Mouse (Mus musculus): ENCODE measurements at regions not wholly inside any gene's neighbourhood (a gene's known extent, or its start where the extent isn't known, plus 50 kb on each side); places are given as distances from the start of the nearest gene placed in this dataset.
"Not testable (repeated sequence)": the region's sequence is repeated elsewhere in the genome, so short reads cannot be mapped to it uniquely, and the experiment has no call there.

GRCm38 (mm10) chr14:19217916-19218315, 200.8 kb downstream of the Gm21738 start:
- not testable (repeated sequence) for H3K4me3 ChIP-seq (ENCODE audit: low read depth, low read length); H3K27me3 ChIP-seq (ENCODE audit: insufficient read depth, low read length); H3K27ac ChIP-seq (ENCODE audit: low read depth); H3K4me2 ChIP-seq (ENCODE audit: low read depth, low read length); H3K9ac ChIP-seq (replicated peaks); H3K9me3 ChIP-seq (ENCODE audit: low read length); DNase-seq; ATAC-seq; H3K4me1 ChIP-seq (ENCODE audit: insufficient read depth); H3K36me3 ChIP-seq (replicated peaks; ENCODE audit: insufficient read depth, low read length)
- WGBS (ENCODE audit: insufficient replicate concordance), result 57% methylated on average over 5 of the region's 5 CpGs

GRCm38 (mm10) chr14:19208507-19208906, 210.2 kb downstream of the Gm21738 start:
- no peak overlapping the region for H3K9ac ChIP-seq (replicated peaks)
- no peaks in the 10 kb centered on the region for H3K9me3 ChIP-seq (ENCODE audit: low read length)
- H3K4me3 ChIP-seq (ENCODE audit: low read depth, low read length), result no peak overlapping the region
- no peaks in the 10 kb centered on the region for H3K4me1 ChIP-seq (ENCODE audit: insufficient read depth)
- 25% methylated on average over 4 of the region's 4 CpGs for whole genome bisulfite sequencing (ENCODE audit: insufficient replicate concordance)
- no peak for ATAC-seq
- no peak for TF ChIP-seq CTCF (IDR thresholded peaks at IDR 0.05; ENCODE audit: low read depth)
- no peak for TF ChIP-seq EP300 (IDR thresholded peaks at IDR 0.05; ENCODE audit: low read depth)
- H3K36me3 ChIP-seq (replicated peaks; ENCODE audit: insufficient read depth, low read length), result no peaks in the 10 kb centered on the region
- H3K27me3 ChIP-seq (ENCODE audit: insufficient read depth, low read length), result no peaks in the 10 kb centered on the region
- H3K4me2 ChIP-seq (ENCODE audit: low read depth, low read length), result no peak overlapping the region
- H3K27ac ChIP-seq (ENCODE audit: low read depth), result no peak overlapping the region
- no peak for DNase-seq

DNA sequence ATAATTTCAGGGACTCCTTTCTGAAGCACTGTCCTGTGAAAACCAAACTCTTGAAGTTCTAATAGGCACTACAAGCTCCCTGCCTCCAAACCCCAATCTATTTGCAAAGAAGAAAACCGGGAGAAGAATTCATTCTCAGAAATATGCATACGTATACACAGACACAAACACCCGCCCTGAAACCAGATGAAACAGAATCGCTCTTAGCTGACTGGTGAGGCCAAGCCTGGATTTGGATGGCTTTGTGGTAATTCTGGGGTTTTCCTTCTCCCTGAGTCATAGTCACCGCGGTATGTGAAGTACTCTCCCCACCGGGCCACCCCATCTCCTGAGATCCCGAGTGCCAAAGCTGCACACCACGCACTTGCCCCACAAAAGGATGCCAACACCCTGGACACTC, 238.5 kb downstream of the Gm21738 start:
- H3K4me1 ChIP-seq (ENCODE audit: insufficient read depth); H3K27ac ChIP-seq (ENCODE audit: low read depth); H3K9ac ChIP-seq (replicated peaks); H3K4me2 ChIP-seq (ENCODE audit: low read depth, low read length); H3K4me3 ChIP-seq (ENCODE audit: low read depth, low read length); DNase-seq; H3K36me3 ChIP-seq (replicated peaks; ENCODE audit: insufficient read depth, low read length); ATAC-seq; H3K9me3 ChIP-seq (ENCODE audit: low read length); H3K27me3 ChIP-seq (ENCODE audit: insufficient read depth, low read length): not testable (repeated sequence)
- WGBS (ENCODE audit: insufficient replicate concordance), result 53% methylated on average over 8 of the region's 9 CpGs

- H3K4me1 ChIP-seq (ENCODE audit: insufficient read depth); DNase-seq; H3K4me2 ChIP-seq (ENCODE audit: low read depth, low read length); H3K36me3 ChIP-seq (replicated peaks; ENCODE audit: insufficient read depth, low read length); H3K9ac ChIP-seq (replicated peaks); H3K9me3 ChIP-seq (ENCODE audit: low read length); H3K27ac ChIP-seq (ENCODE audit: low read depth); H3K4me3 ChIP-seq (ENCODE audit: low read depth, low read length); ATAC-seq; H3K27me3 ChIP-seq (ENCODE audit: insufficient read depth, low read length): not testable (repeated sequence)
- 54% methylated on average over 3 of the region's 3 CpGs for WGBS (ENCODE audit: insufficient replicate concordance)
Observed at GRCm38 (mm10) chr14:19178060-19178459, 240.7 kb downstream of the Gm21738 start.

DNA sequence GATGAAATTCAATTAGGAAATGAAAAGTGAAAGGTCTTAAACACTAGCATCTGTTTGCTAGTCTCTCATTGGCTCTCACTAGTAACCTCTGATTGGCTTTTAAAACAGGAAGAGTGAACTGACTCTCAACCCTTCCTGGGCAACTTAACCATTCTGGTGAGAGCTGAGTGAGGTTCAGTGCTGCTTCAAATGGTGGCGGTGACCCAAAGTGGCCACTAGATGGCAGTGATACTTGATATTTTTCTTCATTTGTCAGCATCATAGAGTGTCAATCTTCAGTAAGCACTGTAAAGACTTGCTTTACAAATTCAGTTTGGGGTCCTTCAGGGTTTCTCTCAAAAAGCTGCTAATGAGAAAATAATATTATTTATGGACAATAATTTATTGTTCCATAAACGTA, 243.4 kb downstream of the Gm21738 start:
- TF ChIP-seq EP300 (IDR thresholded peaks at IDR 0.05; ENCODE audit: low read depth) (no peak), CTCF (IDR thresholded peaks at IDR 0.05; ENCODE audit: low read depth) (peak; percentile 62)
- no peaks in the 10 kb centered on the region for H3K4me1 ChIP-seq (ENCODE audit: insufficient read depth)
- no peak for ATAC-seq
- no peak overlapping the region for H3K27ac ChIP-seq (ENCODE audit: low read depth)
- H3K9ac ChIP-seq (replicated peaks), result no peak overlapping the region
- no peaks in the 10 kb centered on the region for H3K9me3 ChIP-seq (ENCODE audit: low read length)
- H3K27me3 ChIP-seq (ENCODE audit: insufficient read depth, low read length), result no peaks in the 10 kb centered on the region
- no peak overlapping the region for H3K4me3 ChIP-seq (ENCODE audit: low read depth, low read length)
- peak; percentile 14 for DNase-seq
- no peak overlapping the region for H3K4me2 ChIP-seq (ENCODE audit: low read depth, low read length)
- no peaks in the 10 kb centered on the region for H3K36me3 ChIP-seq (replicated peaks; ENCODE audit: insufficient read depth, low read length)
- WGBS (ENCODE audit: insufficient replicate concordance), result 8% methylated on average over 2 of the region's 2 CpGs

GRCm38 (mm10) chr14:19170300-19171022, 248.3 kb downstream of the Gm21738 start:
- not testable (repeated sequence) for H3K9ac ChIP-seq (replicated peaks); H3K36me3 ChIP-seq (replicated peaks; ENCODE audit: insufficient read depth, low read length); H3K4me1 ChIP-seq (ENCODE audit: insufficient read depth); H3K27me3 ChIP-seq (ENCODE audit: insufficient read depth, low read length); H3K4me3 ChIP-seq (ENCODE audit: low read depth, low read length); H3K27ac ChIP-seq (ENCODE audit: low read depth); H3K9me3 ChIP-seq (ENCODE audit: low read length); H3K4me2 ChIP-seq (ENCODE audit: low read depth, low read length); DNase-seq
- 52% methylated on average over 4 of the region's 4 CpGs for WGBS (ENCODE audit: insufficient replicate concordance)
- ATAC-seq, result 0 out of 2 replicates have a peak, but pooled peaks have one; percentile 31

DNA sequence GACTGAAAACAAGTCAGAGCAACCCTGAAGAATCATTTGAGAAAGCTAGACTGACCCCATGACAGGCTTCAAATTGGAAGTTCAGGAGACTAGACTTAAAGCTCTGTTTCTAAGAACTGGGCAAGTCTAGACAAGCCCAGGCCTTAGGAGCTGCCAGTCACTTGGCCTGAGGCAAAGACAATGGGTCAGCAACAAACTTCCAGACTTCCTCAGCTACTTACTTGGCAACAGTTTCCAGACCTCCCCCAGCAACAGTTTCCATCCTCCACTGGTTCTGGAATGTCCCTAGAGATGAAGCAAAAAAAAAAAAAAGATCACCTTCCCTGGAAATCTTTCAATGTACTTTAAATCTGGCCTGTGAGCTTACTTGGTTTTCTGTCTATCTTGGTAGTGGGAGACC, 251.9 kb downstream of the Gm21738 start:
- no peaks in the 10 kb centered on the region for H3K27me3 ChIP-seq (ENCODE audit: insufficient read depth, low read length)
- H3K4me2 ChIP-seq (ENCODE audit: low read depth, low read length), result no peak overlapping the region
- H3K9me3 ChIP-seq (ENCODE audit: low read length), result no peaks in the 10 kb centered on the region
- no peak for DNase-seq
- no peak overlapping the region for H3K4me3 ChIP-seq (ENCODE audit: low read depth, low read length)
- TF ChIP-seq EP300 (IDR thresholded peaks at IDR 0.05; ENCODE audit: low read depth), result no peak
- no peaks in the 10 kb centered on the region for H3K4me1 ChIP-seq (ENCODE audit: insufficient read depth)
- H3K36me3 ChIP-seq (replicated peaks; ENCODE audit: insufficient read depth, low read length), result no peaks in the 10 kb centered on the region
- H3K27ac ChIP-seq (ENCODE audit: low read depth), result no peak overlapping the region
- no peak overlapping the region for H3K9ac ChIP-seq (replicated peaks)
- no peak for ATAC-seq

DNA sequence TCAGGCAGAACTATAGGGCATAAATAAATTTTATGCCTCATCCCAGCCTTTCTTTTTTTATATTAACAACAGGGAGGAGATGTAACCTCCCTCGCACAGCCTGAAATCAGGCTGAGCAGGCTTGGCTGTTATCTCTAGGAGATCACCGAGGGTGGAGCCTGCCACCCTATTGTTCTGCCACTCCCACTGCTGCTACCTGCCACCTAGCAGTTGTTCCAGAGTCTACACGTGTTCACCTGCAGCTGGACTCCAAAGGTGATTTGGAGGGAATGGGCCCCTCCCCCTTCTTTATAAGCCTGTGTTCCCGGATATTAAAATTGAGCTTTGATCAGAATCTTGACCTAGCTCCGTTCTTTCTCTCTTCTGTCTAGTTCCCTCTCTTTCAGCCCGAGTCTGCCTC, 245.8 kb upstream of the Ube2e2 start:
- not testable (repeated sequence) for H3K27me3 ChIP-seq (ENCODE audit: insufficient read depth, low read length); H3K27ac ChIP-seq (ENCODE audit: low read depth); ATAC-seq; H3K36me3 ChIP-seq (replicated peaks; ENCODE audit: insufficient read depth, low read length); H3K9ac ChIP-seq (replicated peaks); H3K9me3 ChIP-seq (ENCODE audit: low read length); DNase-seq; H3K4me3 ChIP-seq (ENCODE audit: low read depth, low read length); H3K4me1 ChIP-seq (ENCODE audit: insufficient read depth); H3K4me2 ChIP-seq (ENCODE audit: low read depth, low read length)
- 67% methylated on average over 6 of the region's 6 CpGs for WGBS (ENCODE audit: insufficient replicate concordance)

Measured in liver, postnatal 0 days (tissue).